Mouse (Mus musculus): ENCODE data around the gene Nsun4. TPM values are rescaled to one million over a fixed set of nuclear protein-coding genes. Genes with fewer than 3 reads are reported as not detected.

Nsun4 gene
- total and polyA plus RNA-seq, 3 experiments = 11.8 to 14.9 TPM; not detected in 1

DNA sequence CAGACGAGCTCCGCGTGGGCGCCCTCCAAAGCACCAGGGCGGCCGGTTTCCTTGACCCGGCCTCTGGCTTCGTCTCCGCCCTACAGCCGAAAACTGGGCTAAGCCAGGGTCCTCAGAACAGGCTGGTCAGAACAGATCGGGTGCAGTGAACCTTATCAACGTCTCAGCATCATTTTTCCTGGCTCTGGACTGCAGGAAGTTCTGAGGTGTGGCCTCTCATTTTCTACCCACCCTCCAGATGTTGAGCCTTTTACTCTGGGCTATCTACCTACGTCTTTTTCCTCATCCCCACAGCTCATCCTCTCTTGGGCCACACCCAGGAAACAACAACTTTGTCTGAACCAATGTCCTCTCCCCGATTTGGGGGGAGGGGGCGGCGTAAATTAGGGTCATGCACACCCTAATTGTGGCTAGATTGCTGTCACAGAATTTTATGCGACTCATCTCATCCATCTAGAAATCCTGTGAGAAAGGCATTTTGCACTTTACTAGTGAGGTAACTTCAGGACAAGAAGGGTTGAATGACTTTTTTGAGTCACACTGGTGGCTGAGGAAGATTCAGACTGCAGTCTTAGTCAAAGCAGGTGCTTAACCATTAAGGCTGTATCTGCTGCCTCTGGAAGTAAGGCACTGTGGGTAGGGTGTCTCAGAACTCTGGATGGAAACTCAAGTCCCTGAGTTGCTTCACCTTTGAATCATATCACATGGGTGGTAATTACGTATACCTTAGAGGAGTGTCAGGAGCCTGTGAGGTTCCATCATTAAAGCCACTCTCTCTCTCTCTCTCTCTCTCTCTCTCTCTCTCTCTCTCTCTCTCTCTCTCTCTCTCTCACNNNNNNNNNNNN is 35.6 kb downstream of the Nsun4 start, which contains the start of gene Faah (continued):
- peak; percentile 77 for TF ChIP-seq SIN3A (IDR thresholded peaks at IDR 0.05; ENCODE audit: low read length)
- TF ChIP-seq KAT2A (conservative IDR thresholded peaks at IDR 0.05; ENCODE audit: low read depth, low read length) = no peak
- no peak for TF ChIP-seq BHLHE40 (IDR thresholded peaks at IDR 0.05; ENCODE audit: borderline replicate concordance, low read depth, low read length)
- peak; percentile 33; the same call in 1 of the 2 replicates for TF ChIP-seq POLR2AphosphoS2 (IDR thresholded peaks at IDR 0.05; ENCODE audit: low read length)

DNA sequence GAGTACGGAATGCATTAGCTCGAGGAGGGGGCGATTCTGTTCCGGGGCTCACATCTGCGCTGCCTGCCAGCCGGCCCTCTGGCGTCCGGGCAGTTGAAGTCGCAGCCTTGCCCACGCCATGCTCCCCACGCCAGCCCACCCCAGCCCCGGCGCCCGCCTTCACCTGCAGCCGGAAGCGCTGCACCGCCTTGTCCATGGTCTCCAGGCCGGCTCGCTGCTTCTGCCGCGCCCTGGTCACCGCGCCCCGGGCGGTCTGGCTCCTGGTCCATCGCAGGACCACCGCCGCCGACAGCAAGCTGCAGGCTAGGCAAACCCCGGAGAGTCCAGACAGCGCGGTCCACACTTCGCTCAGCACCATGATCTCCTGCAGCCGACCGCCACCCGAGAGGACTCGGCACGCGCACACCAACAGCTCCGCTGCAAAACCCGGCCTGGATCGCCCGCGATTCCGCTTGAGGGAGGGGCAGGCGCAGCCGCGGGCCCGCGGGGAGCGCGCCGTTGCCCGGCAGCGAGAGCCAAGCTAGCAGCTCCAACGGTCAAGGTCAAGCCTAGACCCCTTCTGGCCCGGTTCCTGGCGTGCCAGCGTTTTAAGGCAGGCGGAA is 36.3 kb downstream of the Nsun4 start:
- DNase-seq (ENCODE audit: low read depth, low spot score) = peak; percentile 84
- no peaks in the 10 kb centered on the region for H3K9me3 ChIP-seq (replicated peaks; ENCODE audit: insufficient read depth, low read length)
- peak overlapping the region; percentile 71 for H3K27ac ChIP-seq (ENCODE audit: control insufficient read depth, low read depth, low read length)
- H3K36me3 ChIP-seq (ENCODE audit: control insufficient read depth in 1 of 2, insufficient read depth in 2 of 2, low read length in 2 of 2) = peaks cover 0 to 30% of the 10 kb centered on the region in 2 experiments; a peak in 3 of 4 replicates
- H3K4me1 ChIP-seq (ENCODE audit: control insufficient read depth in 1 of 2, insufficient read depth in 2 of 2, low read length in 2 of 2) = peaks cover 15 to 32% of the 10 kb centered on the region in 2 experiments
- H3K9ac ChIP-seq (ENCODE audit: control insufficient read depth, low read depth, low read length, poor library complexity, severe bottlenecking) = peak overlapping the region; percentile 73
- H3K4me3 ChIP-seq (ENCODE audit: control insufficient read depth in 1 of 2, insufficient read depth in 1 of 2, low read depth in 2 of 2, low read length in 2 of 2) = peak overlapping the region; percentile 72 to 80
- no peaks in the 10 kb centered on the region for H3K27me3 ChIP-seq (ENCODE audit: control insufficient read depth in 1 of 2, insufficient read depth in 2 of 2, low read length in 2 of 2)
- peaks cover 12% of the 10 kb centered on the region for H3K79me2 ChIP-seq (ENCODE audit: control insufficient read depth, insufficient read depth, low read length, poor library complexity)
- TF ChIP-seq BHLHE40 (IDR thresholded peaks at IDR 0.05; ENCODE audit: borderline replicate concordance, low read depth, low read length) = peak; percentile 77; the same call in 1 of the 2 replicates
- TF ChIP-seq MAX (IDR thresholded peaks at IDR 0.05; ENCODE audit: low read length) = peak; percentile 58; the same call in 1 of the 2 replicates
- no peak for TF ChIP-seq TBP (IDR thresholded peaks at IDR 0.05; ENCODE audit: low read depth, low read length)
- TF ChIP-seq SMC3 (IDR thresholded peaks at IDR 0.05; ENCODE audit: low read depth, low read length) = no peak
- TF ChIP-seq UBTF (IDR thresholded peaks at IDR 0.05; ENCODE audit: borderline replicate concordance, insufficient read depth, low read depth, low read length) = no peak
- peak; percentile 54; the same call in 1 of the 2 replicates for TF ChIP-seq NRF1 (IDR thresholded peaks at IDR 0.05; ENCODE audit: insufficient read depth, low read depth, low read length, poor library complexity, severe bottlenecking)
- no peak for TF ChIP-seq USF1 (IDR thresholded peaks at IDR 0.05; ENCODE audit: low read depth, low read length)
- peak; percentile 46; the same call in 1 of the 2 replicates for TF ChIP-seq MYC (IDR thresholded peaks at IDR 0.05; ENCODE audit: low read depth, low read length)
- peak; percentile 46; the same call in 1 of the 2 replicates for TF ChIP-seq TCF12 (IDR thresholded peaks at IDR 0.05; ENCODE audit: low read depth, low read length)
- TF ChIP-seq KAT2A (conservative IDR thresholded peaks at IDR 0.05; ENCODE audit: low read depth, low read length) = no peak; the same call in 1 of the 2 replicates
- TF ChIP-seq POLR2A (IDR thresholded peaks at IDR 0.05; ENCODE audit: control insufficient read depth in 1 of 2, insufficient read depth in 1 of 2, low read depth in 1 of 2, low read length in 2 of 2, poor library complexity in 1 of 2) = peak in 1 of 2 experiments; percentile 62; a peak in 3 of 4 replicates
- TF ChIP-seq NELFE (IDR thresholded peaks at IDR 0.05; ENCODE audit: low read depth, low read length) = peak; percentile 44; the same call in 1 of the 2 replicates
- no peak for TF ChIP-seq MEF2A (IDR thresholded peaks at IDR 0.05; ENCODE audit: extremely low read depth, insufficient replicate concordance, low read depth, low read length, poor library complexity, severe bottlenecking)
- peak; percentile 66 for TF ChIP-seq HCFC1 (IDR thresholded peaks at IDR 0.05; ENCODE audit: low read depth, low read length)
- peak; percentile 38; the same call in 1 of the 2 replicates for TF ChIP-seq ZMIZ1 (IDR thresholded peaks at IDR 0.05; ENCODE audit: low read depth, low read length)
- TF ChIP-seq MYB (IDR thresholded peaks at IDR 0.05; ENCODE audit: low read depth, low read length) = peak; percentile 42; the same call in 1 of the 2 replicates
- TF ChIP-seq CHD2 (IDR thresholded peaks at IDR 0.05; ENCODE audit: low read length) = no peak
- no peak for TF ChIP-seq POLR2AphosphoS5 (IDR thresholded peaks at IDR 0.05; ENCODE audit: borderline replicate concordance, low read depth, low read length)
- TF ChIP-seq GABPA (IDR thresholded peaks at IDR 0.05; ENCODE audit: low read depth, low read length) = no peak
- TF ChIP-seq RCOR1 (IDR thresholded peaks at IDR 0.05; ENCODE audit: low read depth, low read length) = no peak
- no peak for TF ChIP-seq ETS1 (IDR thresholded peaks at IDR 0.05; ENCODE audit: low read depth, low read length)
- peak; percentile 64; the same call in 1 of the 2 replicates for TF ChIP-seq POLR2AphosphoS2 (IDR thresholded peaks at IDR 0.05; ENCODE audit: low read length)
- TF ChIP-seq CTCF (IDR thresholded peaks at IDR 0.05 in 2 of 3, conservative IDR thresholded peaks at IDR 0.05 in 1 of 3; ENCODE audit: control insufficient read depth in 1 of 3, insufficient read depth in 1 of 3, low read depth in 2 of 3, low read length in 3 of 3, poor library complexity in 1 of 3, severe bottlenecking in 1 of 3) = no peak
- TF ChIP-seq RAD21 (IDR thresholded peaks at IDR 0.05; ENCODE audit: low read depth, low read length) = no peak
- no peak for TF ChIP-seq ZKSCAN1 (IDR thresholded peaks at IDR 0.05; ENCODE audit: low read depth, low read length)
- TF ChIP-seq ZC3H11A (IDR thresholded peaks at IDR 0.05; ENCODE audit: low read depth, low read length) = no peak
- TF ChIP-seq MAFK (IDR thresholded peaks at IDR 0.05; ENCODE audit: borderline replicate concordance, low read depth, low read length) = no peak
- TF ChIP-seq USF2 (IDR thresholded peaks at IDR 0.05; ENCODE audit: borderline replicate concordance in 1 of 2, insufficient read depth in 1 of 2, low read depth in 1 of 2, low read length in 2 of 2) = no peak
- TF ChIP-seq MXI1 (IDR thresholded peaks at IDR 0.05; ENCODE audit: low read depth, low read length) = peak; percentile 90
- no peak for TF ChIP-seq TAL1 (IDR thresholded peaks at IDR 0.05; ENCODE audit: low read length)

Data from MEL (cell line).